Mouse (Mus musculus): ENCODE results near the gene Thsd7a. TPM values are rescaled to one million over a fixed set of nuclear protein-coding genes. Genes with fewer than 3 reads are reported as not detected.
A peak's percentile ranks its signal among the peaks of the same experiment; 100 is the strongest.

Thsd7a gene
- total RNA-seq, 2 experiments from 2014 or later, result 42.9 to 43.3 TPM

GRCm38 (mm10) chr6:12748454-12748786, 790 bp downstream of the Thsd7a start:
- Histone ChIP-seq H3K4me3 (peak overlapping the region; percentile 64), H3K27ac (peak overlapping the region; percentile 95)
- TF ChIP-seq CTCF (conservative IDR thresholded peaks at IDR 0.05), result no peak
- no peak for DNase-seq (ENCODE audit: low spot score in 2 of 2)

GRCm38 (mm10) chr6:12747856-12748450, 1.3 kb downstream of the Thsd7a start:
- DNase-seq (ENCODE audit: low spot score in 2 of 2), result no peak
- H3K27ac ChIP-seq, result peak overlapping the region; percentile 95; the same call in 1 of the 2 replicates
- no peak; the same call in 1 of the 2 replicates for TF ChIP-seq CTCF (conservative IDR thresholded peaks at IDR 0.05)
- H3K4me3 ChIP-seq, result peak overlapping the region; percentile 64

DNA sequence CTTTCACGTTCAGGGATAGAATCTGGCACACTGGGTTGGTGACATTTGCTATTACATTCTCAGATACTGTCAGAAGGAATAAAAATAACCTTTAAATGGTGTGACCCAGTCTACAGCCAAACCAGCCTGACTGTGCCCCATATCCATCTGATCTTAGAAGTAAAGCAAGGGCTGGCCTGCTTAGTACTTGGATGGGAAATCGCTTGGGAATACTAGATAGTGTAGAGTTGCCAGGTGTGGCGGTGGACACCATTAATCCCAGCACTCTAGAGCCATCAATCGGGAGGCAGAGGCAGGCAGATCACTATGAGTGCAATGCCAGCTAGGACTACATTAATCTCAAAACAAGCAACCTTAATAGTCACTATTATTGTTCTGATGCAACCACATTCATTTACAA, 6.4 kb downstream of the Thsd7a start:
- TF ChIP-seq CTCF (conservative IDR thresholded peaks at IDR 0.05), result no peak
- Histone ChIP-seq H3K4me3 (no peak overlapping the region), H3K27ac (no peak overlapping the region)
- DNase-seq (ENCODE audit: low spot score in 2 of 2), result no peak

GRCm38 (mm10) chr6:12733924-12734323, 15.3 kb downstream of the Thsd7a start:
- no peak overlapping the region for H3K27ac ChIP-seq
- no peak for DNase-seq (ENCODE audit: low spot score in 2 of 2)
- no peak overlapping the region for H3K4me3 ChIP-seq
- TF ChIP-seq CTCF (conservative IDR thresholded peaks at IDR 0.05), result no peak

- DNase-seq (ENCODE audit: low spot score in 2 of 2), result no peak
- Histone ChIP-seq H3K4me3 (no peak overlapping the region), H3K27ac (no peak overlapping the region)
- TF ChIP-seq CTCF (conservative IDR thresholded peaks at IDR 0.05), result no peak
Observed at GRCm38 (mm10) chr6:12716071-12716470, 33.1 kb downstream of the Thsd7a start.

GRCm38 (mm10) chr6:12712581-12712980, 36.6 kb downstream of the Thsd7a start:
- Histone ChIP-seq H3K4me3 (no peak overlapping the region), H3K27ac (peak overlapping the region; percentile 15)
- TF ChIP-seq CTCF (conservative IDR thresholded peaks at IDR 0.05), result no peak
- DNase-seq (ENCODE audit: low spot score in 2 of 2), result no peak

- TF ChIP-seq CTCF (conservative IDR thresholded peaks at IDR 0.05), result no peak
- H3K27ac ChIP-seq, result peak overlapping the region; percentile 36; the same call in 1 of the 2 replicates
- H3K4me3 ChIP-seq, result no peak overlapping the region
- no peak for DNase-seq (ENCODE audit: low spot score in 2 of 2)
Observed at GRCm38 (mm10) chr6:12702925-12703324, 46.3 kb downstream of the Thsd7a start.

DNA sequence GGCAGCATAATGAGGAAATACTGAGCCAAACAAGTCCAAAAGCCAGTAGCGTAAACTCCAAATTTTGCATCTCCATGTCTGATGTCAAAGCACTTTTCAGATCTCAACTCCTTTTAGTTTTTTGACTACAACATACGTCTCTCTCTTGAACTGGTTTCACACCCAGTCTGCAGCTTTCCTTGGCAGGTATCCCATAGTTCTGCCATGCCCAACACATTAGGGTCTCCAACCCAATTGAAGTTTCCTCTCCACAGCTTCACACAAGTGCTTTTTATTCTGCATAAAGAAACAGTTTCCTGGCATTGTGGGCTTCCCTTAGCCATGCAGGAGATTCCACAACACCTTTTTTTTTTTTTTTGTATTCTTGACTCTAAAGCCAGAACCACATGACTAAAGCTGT, 50.1 kb downstream of the Thsd7a start:
- Histone ChIP-seq H3K27ac (no peak overlapping the region), H3K4me3 (no peak overlapping the region)
- TF ChIP-seq CTCF (conservative IDR thresholded peaks at IDR 0.05), result no peak
- no peak for DNase-seq (ENCODE audit: low spot score in 2 of 2)

GRCm38 (mm10) chr6:12693689-12694088, 55.5 kb downstream of the Thsd7a start:
- no peak for TF ChIP-seq CTCF (conservative IDR thresholded peaks at IDR 0.05)

DNA sequence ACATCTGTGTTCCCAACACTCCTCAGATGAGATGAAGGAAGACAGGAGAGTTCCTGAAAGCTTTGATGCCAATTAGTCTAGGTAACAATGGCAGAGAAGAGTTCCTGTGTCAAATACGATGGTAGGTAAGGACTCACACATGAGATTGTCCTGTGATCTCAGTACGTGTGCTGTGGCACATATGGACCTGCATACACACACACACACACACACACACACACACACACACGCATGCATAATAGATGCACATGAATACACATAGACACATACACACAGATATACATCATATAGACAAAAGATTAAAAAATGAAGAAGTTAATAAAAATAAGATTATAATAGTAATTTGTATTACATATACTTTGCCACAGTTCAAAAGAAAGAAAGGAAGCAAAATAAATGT, 56.0 kb downstream of the Thsd7a start:
- TF ChIP-seq CTCF (conservative IDR thresholded peaks at IDR 0.05), result no peak
- DNase-seq (ENCODE audit: low spot score in 2 of 2), result no peak
- H3K27ac ChIP-seq, result no peak overlapping the region
- no peak overlapping the region for H3K4me3 ChIP-seq

More at GRCm38 (mm10) chr6:12693689-12694088, 55.5 kb downstream of the Thsd7a start:
- no peak for DNase-seq (ENCODE audit: low spot score in 2 of 2)
- Histone ChIP-seq H3K27ac (no peak overlapping the region), H3K4me3 (no peak overlapping the region)

- TF ChIP-seq CTCF (conservative IDR thresholded peaks at IDR 0.05), result no peak
- no peak for DNase-seq (ENCODE audit: low spot score in 2 of 2)
- Histone ChIP-seq H3K27ac (no peak overlapping the region), H3K4me3 (no peak overlapping the region)
Observed at GRCm38 (mm10) chr6:12649633-12650032, 99.6 kb downstream of the Thsd7a start.

- Histone ChIP-seq H3K4me3 (no peak overlapping the region), H3K27ac (no peak overlapping the region)
- TF ChIP-seq CTCF (conservative IDR thresholded peaks at IDR 0.05), result no peak
- no peak for DNase-seq (ENCODE audit: low spot score in 2 of 2)
Observed at GRCm38 (mm10) chr6:12628637-12629246, 120.5 kb downstream of the Thsd7a start.

DNA sequence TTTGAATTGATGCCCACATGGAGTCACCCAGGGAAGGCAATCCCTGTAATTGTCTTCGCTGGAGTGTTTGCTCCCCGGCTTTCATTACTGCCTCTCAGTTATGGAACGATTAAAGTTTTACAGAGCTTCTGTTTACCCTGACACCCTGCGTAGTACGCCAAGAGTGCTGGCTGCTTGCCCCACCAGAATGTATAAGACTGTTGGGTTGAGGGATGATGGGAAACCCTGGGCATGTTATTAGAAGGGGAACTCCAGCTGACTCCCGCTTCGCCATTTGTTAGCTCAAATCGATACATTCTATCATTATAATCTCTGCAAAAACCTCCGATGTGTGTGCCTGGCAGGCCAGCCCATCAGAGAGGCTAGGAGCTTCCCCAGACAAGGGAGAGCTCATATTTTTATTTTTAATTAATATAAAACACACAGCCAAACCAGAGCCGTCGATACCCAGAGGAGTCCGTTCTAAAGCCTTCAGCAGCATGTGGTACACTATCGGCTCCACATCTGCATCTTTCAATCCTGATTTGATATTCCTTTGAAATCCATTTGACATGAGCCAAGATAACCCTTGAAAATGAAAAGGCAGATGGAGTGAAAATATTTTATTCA, 142.5 kb downstream of the Thsd7a start:
- DNase-seq (ENCODE audit: low spot score in 2 of 2), result no peak
- Histone ChIP-seq H3K4me3 (peak overlapping the region; percentile 20; the same call in 1 of the 2 replicates), H3K27ac (no peak overlapping the region)

GRCm38 (mm10) chr6:12602927-12603326, 146.3 kb downstream of the Thsd7a start:
- H3K4me3 ChIP-seq, result no peak overlapping the region
- DNase-seq (ENCODE audit: low spot score in 2 of 2), result no peak
- TF ChIP-seq CTCF (conservative IDR thresholded peaks at IDR 0.05), result no peak
- no peak overlapping the region for H3K27ac ChIP-seq

More for the DNA sequence above, 142.5 kb downstream of the Thsd7a start:
- TF ChIP-seq CTCF (conservative IDR thresholded peaks at IDR 0.05), result no peak

Measured in layer of hippocampus, adult 2 months (tissue).